Mouse (Mus musculus) embryonic fibroblast, embryonic 13.5 days (primary cell): ENCODE measurements around the gene Mettl14. TPM values are rescaled to one million over a fixed set of nuclear protein-coding genes. Genes with fewer than 3 reads are reported as not detected.

Experiments
- H3K27ac ChIP-seq: 2 replicates; pipeline ENCODE4 v1.5.1; 2012; ENCODE audit warnings: low read length, control low read depth, inconsistent platforms; ENCODE audit not compliant: insufficient read depth
- H3K4me1 ChIP-seq: 2 replicates; pipeline ENCODE4 v1.6.1; 2011; ENCODE audit warnings: low read length; ENCODE audit not compliant: control insufficient read depth, insufficient read depth
- H3K4me3 ChIP-seq: 2 replicates; pipeline ENCODE4 v1.5.1; 2011; ENCODE audit warnings: mild to moderate bottlenecking, control low read depth, low read length; ENCODE audit not compliant: insufficient read depth
- CTCF ChIP-seq: IDR thresholded peaks from 2 replicates; pipeline ENCODE4 v1.5.1; 2011; ENCODE audit warnings: mild to moderate bottlenecking, control low read depth, low read length, moderate library complexity, borderline replicate concordance; ENCODE audit not compliant: insufficient read depth
- POLR2A ChIP-seq: IDR thresholded peaks from 2 replicates; pipeline ENCODE4 v1.6.1; 2011; ENCODE audit warnings: low read depth, mild to moderate bottlenecking, control low read depth, low read length, moderate library complexity
- polyA plus RNA-seq: library from polyadenylated mRNA; stranded (reverse); fragments of >200 nt; gene quantifications from 2 replicates; pipeline ENCODE4 v1.2.4, GENCODE M21; 2011; ENCODE audit warnings: low read depth; ENCODE audit not compliant: missing spikeins, insufficient read length

The Mettl14 gene
- polyA plus RNA-seq = 14.1 and 17.9 TPM in 2 replicates

DNA sequence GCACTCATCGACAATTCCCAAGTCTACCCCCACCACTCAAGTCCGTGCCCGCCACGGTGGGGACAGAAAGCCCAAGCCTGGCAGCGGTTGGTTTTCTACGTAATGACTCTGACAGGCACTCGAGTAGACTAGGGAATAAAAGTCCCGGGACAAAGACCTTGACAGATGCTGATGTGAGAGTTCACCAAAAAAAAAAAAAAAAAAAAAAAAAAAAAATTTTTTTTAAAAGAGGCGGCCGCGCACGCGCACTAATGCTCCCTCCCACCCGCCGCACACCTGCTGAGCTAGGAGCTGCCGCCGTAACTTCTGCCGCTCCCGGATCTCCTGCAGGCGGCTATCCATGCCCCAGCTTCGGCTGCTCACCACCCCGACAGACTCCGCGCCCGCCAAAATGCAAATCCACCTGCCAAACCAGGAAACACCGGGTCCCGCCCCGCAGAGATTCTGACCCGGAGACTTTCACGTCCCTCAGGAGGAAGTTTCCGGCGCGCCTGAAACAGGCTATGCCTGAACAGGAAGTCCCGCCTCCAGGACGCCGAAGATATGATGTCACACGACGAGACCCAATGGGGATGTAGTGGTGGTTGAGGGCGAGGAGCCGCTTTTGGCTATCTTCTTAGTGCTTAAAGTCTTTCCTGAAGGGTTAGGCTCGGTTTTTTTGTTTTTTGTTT is at the start of gene Mettl14:
Gene Mettl14, minus strand, starts transcription at position 623 of the 671 bp plus-strand sequence.
- no peaks in the 10 kb centered on the region for H3K4me1 ChIP-seq

DNA sequence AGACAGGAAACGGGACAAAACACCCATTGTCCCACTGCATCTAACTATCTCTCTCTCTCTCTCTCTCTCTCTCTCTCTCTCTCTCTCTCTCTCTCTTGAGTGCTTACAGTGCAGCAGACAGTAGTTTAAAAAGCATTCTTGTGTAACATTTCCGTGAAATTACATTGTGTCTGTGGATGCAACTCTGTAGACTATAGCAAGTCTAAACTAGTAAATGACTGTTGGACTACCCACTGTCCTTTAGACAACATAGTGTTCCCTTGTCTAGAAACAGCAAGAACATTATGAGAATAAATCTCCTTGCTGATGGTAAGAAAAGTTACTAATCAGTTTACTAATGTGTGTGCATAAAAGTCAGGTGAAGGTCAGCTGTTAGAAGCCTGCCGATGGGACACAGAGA is 47.5 kb upstream of the Mettl14 start:
- TF ChIP-seq CTCF (no peak), POLR2A (no peak)
- no peak overlapping the region for H3K27ac ChIP-seq
- H3K4me1 ChIP-seq = no peaks in the 10 kb centered on the region
- H3K4me3 ChIP-seq = no peak overlapping the region

More for the DNA sequence above, at the start of gene Mettl14:
- H3K4me3 ChIP-seq = peak within 1 kb of the TSS; percentile 95
- peak; percentile 86 for TF ChIP-seq POLR2A
- TF ChIP-seq CTCF = no peak
- H3K27ac ChIP-seq = peak within 1 kb of the TSS; percentile 66

DNA sequence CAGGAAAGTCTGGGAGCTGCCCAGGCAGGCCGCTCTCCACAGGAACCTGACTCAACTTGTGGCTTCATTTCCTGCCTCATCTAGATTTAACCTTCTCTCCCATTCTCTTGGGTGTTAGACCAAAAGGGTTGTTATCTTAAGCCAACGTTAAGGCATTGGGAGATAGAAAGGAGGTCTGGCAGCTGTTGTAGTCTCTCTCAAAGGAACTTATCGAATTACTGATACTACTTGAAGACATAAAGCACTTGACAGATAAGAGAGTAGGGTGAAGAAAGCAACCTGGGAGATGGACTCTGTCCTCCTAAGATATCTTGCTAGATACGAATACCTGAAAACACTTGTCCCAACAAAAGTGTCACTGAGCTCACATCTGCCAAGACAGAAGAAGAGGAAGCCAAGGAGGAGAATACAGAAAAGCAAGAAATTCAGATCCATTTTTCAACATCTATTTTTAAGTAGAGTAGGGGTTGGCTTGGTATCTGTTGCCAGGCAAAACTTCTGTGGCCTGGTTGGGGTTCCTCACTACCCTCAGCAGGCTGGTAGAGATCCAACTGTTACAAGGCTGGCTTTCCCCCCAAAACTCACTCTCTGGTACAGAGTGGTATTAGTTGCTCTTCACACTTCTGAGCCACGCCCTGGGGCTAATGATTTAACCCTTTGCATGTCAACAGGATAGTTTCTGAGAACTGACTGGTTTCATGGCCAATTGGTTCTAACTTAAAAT is 46.2 kb upstream of the Mettl14 start:
- H3K4me3 ChIP-seq = no peak overlapping the region
- no peak for TF ChIP-seq CTCF
- TF ChIP-seq POLR2A = no peak
- no peaks in the 10 kb centered on the region for H3K4me1 ChIP-seq
- H3K27ac ChIP-seq = no peak overlapping the region

DNA sequence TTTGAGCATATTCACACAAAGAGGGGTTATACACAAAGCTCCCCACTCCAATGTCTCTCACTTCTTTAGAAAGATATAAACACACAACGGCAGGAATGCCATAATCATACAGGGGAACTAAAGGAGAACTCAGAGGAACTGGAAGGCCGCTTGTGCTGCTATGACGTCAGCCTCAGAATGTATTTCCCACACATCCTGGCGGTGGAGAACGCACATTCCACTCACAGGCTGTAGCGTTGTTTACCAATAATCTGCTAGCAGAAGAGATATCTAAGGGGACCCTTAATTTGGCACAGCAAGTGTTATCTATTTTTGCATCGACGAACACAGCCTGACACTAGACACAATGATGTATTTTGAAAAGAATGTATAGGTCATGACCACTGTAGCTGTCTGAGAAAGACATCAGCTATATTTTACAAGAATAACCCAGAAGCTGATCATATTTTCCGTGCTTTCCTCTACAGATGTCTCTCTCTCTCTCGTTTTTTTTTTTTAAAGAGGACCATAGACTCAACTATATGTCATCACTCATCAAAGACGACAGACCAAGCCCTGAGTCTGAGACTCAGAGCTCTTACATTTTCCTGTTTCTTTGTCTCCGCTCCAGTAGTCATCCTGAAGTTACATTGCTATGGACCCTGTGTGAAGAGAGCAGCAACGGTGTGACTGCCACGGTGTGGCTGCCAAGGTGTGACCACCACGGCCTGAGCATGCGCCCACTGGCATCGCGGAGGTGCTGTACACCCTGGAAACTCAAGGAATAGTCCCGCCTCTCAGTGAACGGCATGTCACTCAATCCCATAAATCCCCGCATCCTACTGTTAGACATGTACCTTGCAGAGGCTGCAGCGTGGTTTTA is 43.9 kb upstream of the Mettl14 start:
- Histone ChIP-seq H3K27ac (no peak overlapping the region), H3K4me3 (no peak overlapping the region), H3K4me1 (no peaks in the 10 kb centered on the region)
- TF ChIP-seq POLR2A (no peak), CTCF (no peak)

DNA sequence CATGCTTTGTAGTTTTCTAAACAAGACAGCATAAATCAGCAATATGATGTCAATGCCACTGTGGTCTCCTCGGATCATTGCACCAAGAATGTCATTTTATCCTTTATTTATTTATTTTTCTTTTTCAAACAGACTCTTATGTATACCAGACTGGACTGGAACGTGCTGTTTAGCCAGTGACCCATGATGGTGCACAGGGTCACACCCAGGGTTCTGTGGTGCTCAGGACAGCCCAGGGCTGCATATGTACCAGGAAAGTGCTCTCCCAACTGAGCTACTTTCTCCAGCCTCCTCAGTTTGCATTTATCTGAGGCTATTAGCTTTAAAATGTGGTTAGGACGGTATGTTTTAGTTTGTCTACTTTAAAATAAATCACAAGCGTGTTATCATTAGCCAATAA is 42.1 kb upstream of the Mettl14 start:
- TF ChIP-seq CTCF = no peak
- TF ChIP-seq POLR2A = no peak
- H3K4me1 ChIP-seq = no peaks in the 10 kb centered on the region
- H3K27ac ChIP-seq = no peak overlapping the region
- H3K4me3 ChIP-seq = no peak overlapping the region

DNA sequence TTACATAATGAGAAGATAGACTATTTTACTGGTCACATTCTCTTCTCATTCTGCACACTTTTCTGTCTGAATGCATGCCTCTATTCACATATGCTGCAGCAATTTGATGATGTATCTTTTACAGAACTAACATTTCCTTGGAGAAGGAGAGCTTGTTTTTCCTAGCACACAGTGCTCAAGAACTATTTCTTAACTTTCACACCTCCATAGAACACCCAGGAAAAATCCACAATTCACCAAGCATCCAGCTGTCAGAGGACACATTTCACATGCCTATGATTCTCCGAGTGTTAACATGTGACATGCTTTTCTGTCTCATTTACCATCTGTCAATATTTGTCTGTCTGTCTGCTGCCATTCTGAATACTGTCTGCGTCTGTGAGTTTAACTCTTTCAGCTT is 39.7 kb upstream of the Mettl14 start:
- no peaks in the 10 kb centered on the region for H3K4me1 ChIP-seq
- no peak overlapping the region for H3K4me3 ChIP-seq
- TF ChIP-seq CTCF (no peak), POLR2A (no peak)
- no peak overlapping the region for H3K27ac ChIP-seq

DNA sequence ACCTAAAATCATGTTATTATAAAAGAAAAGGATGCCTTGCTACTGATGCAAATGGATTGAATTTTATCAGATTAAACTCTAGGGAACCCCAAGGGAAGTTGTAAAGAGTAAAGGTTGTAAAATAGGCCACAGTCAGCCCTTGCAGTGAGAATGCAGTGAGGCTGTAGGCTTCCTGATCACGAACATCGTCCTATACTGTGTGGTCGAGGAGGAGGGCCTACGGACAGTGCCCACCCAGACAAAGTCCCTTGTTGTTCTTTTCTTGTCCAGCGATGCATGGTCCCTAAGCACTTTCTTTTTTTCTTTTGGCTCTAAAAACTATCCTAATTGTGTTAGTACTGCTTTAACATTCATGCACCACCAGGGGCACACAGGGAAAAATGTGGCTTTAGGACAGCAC is 27.3 kb upstream of the Mettl14 start:
- TF ChIP-seq CTCF (no peak), POLR2A (no peak)
- Histone ChIP-seq H3K4me3 (no peak overlapping the region), H3K27ac (no peak overlapping the region), H3K4me1 (no peaks in the 10 kb centered on the region)

DNA sequence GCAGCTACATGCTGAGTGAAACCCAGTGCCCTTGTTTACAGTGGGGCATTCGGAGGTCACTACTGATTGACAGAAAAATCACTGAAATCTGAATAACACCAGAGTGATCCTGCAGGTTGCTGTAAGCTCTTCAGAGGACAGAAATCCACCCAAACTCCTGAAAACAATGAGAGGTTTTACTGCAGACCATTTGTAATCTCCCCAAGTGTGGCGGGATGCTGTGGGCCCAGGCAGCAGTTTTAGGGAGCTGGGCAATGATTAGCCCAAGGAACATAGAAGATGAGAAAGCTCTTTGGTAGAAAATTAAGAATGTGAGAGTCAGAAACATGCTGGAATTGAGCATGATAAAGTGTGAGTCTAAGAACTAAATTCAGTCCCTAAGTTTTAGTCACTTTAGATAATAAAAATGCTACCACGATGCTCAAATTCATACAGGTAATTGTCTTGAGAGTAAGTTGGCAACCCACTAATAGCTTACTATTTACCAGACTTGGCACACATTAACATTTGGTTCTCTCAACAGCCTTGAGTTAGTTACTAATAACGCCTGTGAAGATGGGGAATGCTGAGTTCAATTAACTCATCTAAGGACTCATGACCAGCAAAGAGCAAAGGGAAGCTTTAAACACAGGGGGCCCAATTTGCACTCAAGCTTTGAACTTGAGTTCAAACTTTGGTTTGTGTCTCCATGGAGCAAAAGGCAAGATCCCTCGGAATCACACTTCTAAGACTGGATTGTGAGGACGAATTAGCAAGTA is 26.1 kb upstream of the Mettl14 start:
- TF ChIP-seq POLR2A (no peak), CTCF (no peak)
- no peaks in the 10 kb centered on the region for H3K4me1 ChIP-seq
- no peak overlapping the region for H3K4me3 ChIP-seq
- H3K27ac ChIP-seq = no peak overlapping the region

DNA sequence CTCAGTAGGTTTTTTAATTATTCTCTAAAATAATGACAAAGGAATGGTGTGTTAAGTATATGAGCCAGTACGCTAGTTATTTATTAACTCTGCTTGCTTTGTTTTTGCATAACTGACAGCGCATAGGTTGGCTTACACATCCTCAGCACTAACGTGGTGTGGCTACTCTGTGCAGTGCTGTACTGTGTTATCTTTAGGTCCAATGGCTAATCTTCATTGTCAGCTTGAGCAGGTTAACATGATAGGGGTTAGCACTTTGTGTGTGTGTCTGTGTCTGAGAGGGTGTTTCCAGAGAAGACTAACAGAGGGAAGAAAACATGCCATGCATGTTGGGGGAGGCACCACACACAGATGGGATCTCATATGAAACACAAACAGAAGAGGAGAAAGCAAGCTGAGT is 19.0 kb upstream of the Mettl14 start:
- Histone ChIP-seq H3K4me3 (no peak overlapping the region), H3K4me1 (no peaks in the 10 kb centered on the region), H3K27ac (no peak overlapping the region)
- TF ChIP-seq POLR2A (no peak), CTCF (no peak)
